Mouse (Mus musculus) myocyte (in vitro differentiated cells): Measurements from ENCODE around the gene Gria2.

ENCODE experiments used
- MYOG ChIP-seq, 3 experiments: IDR thresholded peaks; one replicate each; pipeline ENCODE4 v1.6.1; 2011; ENCODE audit warnings: control low read depth in 2 of 3, low read depth in 2 of 3, mild to moderate bottlenecking in 2 of 3; ENCODE audit not compliant: insufficient read length in 2 of 3, control insufficient read depth in 1 of 3, insufficient read depth in 1 of 3
- POLR2A ChIP-seq: IDR thresholded peaks from one replicate; pipeline ENCODE4 v1.6.1; 2011; ENCODE audit warnings: low read depth, mild to moderate bottlenecking, control low read depth, moderate library complexity; ENCODE audit not compliant: insufficient read length
- REST ChIP-seq: IDR thresholded peaks from one replicate; pipeline ENCODE4 v1.6.1; 2011; ENCODE audit warnings: mild to moderate bottlenecking, control low read depth, moderate library complexity; ENCODE audit not compliant: insufficient read depth, insufficient read length

- TF ChIP-seq REST: no peak
- no peak for TF ChIP-seq POLR2A
- no peak for TF ChIP-seq MYOG (IDR thresholded peaks at IDR 0.05; ENCODE audit: control insufficient read depth in 1 of 3, insufficient read depth in 1 of 3, insufficient read length in 2 of 3, low read depth in 2 of 3)
Observed at GRCm38 (mm10) chr3:80805327-80805726, 2.7 kb upstream of the Gria2 start.
